Mouse (Mus musculus) embryonic facial prominence, embryonic 13.5 days (tissue): Measurements from ENCODE around the gene Kansl1. TPM values are rescaled to one million over a fixed set of nuclear protein-coding genes. Genes with fewer than 3 reads are reported as not detected.
A peak's percentile ranks its signal among the peaks of the same experiment; 100 is the strongest.

Experiments
- ATAC-seq: fragments of 200-750 bp; cut with Nextera tagmentation; 2 replicates; pipeline ENCODE4 v1.8.0; 2017; ENCODE audit warnings: low read depth; ENCODE audit not compliant: insufficient number of reproducible peaks, insufficient read depth, low FRiP score, low TSS enrichment
- H3K27ac ChIP-seq: fragments of 300-500 bp; sonication (generic); 2 replicates; pipeline ENCODE4 v1.5.1; 2015; ENCODE audit warnings: moderate library complexity, mild to moderate bottlenecking, inconsistent platforms
- H3K27me3 ChIP-seq: fragments of 300-500 bp; sonication (generic); 2 replicates; pipeline ENCODE4 v1.6.1; 2015; ENCODE audit warnings: mild to moderate bottlenecking, inconsistent platforms
- H3K36me3 ChIP-seq: fragments of 300-500 bp; sonication (generic); 2 replicates; pipeline ENCODE4 v1.6.1; 2015; ENCODE audit warnings: mild to moderate bottlenecking, inconsistent platforms
- H3K4me1 ChIP-seq: fragments of 300-500 bp; sonication (generic); 2 replicates; pipeline ENCODE4 v1.6.1; 2015; ENCODE audit warnings: inconsistent platforms
- H3K4me2 ChIP-seq: fragments of 300-500 bp; sonication (generic); 2 replicates; pipeline ENCODE4 v1.6.1; 2015; ENCODE audit warnings: moderate library complexity, mild to moderate bottlenecking, inconsistent platforms
- H3K4me3 ChIP-seq: fragments of 300-500 bp; sonication (generic); 2 replicates; pipeline ENCODE4 v1.5.1; 2015; ENCODE audit warnings: mild to moderate bottlenecking, inconsistent platforms
- H3K9ac ChIP-seq: fragments of 300-500 bp; sonication (generic); 2 replicates; pipeline ENCODE4 v1.6.1; 2015; ENCODE audit warnings: mild to moderate bottlenecking, inconsistent platforms
- H3K9me3 ChIP-seq: fragments of 300-500 bp; sonication (generic); 2 replicates; pipeline ENCODE4 v1.6.1; 2016; ENCODE audit warnings: inconsistent platforms
- WGBS: fragments of 180-500 bp; shearing (Covaris S2); methylation state at CpG from one replicate; pipeline ENCODE4 v1.1.7; 2015; ENCODE audit warnings: mixed read lengths; 5-methylcytosine and 5-hydroxymethylcytosine counted together
- polyA plus RNA-seq: library from polyadenylated mRNA; unstranded; fragments of >200 nt; fragmentation: Nextera tagmentation; extraction: Ambion mirVana; gene quantifications from 2 replicates; pipeline ENCODE4 v1.2.1, GENCODE M21; 2015

Kansl1 gene
- polyA plus RNA-seq, 1 experiment from 2014 or later: 29.9 TPM

DNA sequence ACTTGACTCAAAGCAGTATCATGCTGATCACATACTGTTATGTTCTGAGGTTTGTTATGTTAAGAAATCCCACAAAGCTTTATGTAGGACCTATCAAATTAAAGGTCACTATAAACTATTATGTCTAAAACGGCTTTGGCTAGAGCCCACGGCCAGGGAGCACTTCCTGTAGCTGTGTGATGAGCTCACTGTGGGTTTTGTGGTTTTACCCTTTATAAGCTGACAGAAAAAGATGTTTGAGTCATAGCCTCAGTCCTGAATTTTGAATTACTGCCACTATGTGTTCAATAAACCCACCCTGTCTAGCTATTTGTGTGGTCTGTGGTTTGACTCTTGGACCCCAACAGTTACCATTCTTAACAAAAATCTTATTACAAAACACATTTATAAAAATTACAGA lies 106.9 kb downstream of the Kansl1 start:
- no peaks in the 10 kb centered on the region for H3K4me1 ChIP-seq
- 49% methylated on average over 2 of the region's 2 CpGs for WGBS
- H3K36me3 ChIP-seq: peaks cover 23% of the 10 kb centered on the region
- no peak overlapping the region for H3K27ac ChIP-seq
- no peak overlapping the region for H3K4me3 ChIP-seq
- ATAC-seq: no peak
- H3K9me3 ChIP-seq: no peaks in the 10 kb centered on the region
- no peaks in the 10 kb centered on the region for H3K27me3 ChIP-seq
- no peak overlapping the region for H3K9ac ChIP-seq
- H3K4me2 ChIP-seq: no peak overlapping the region

DNA sequence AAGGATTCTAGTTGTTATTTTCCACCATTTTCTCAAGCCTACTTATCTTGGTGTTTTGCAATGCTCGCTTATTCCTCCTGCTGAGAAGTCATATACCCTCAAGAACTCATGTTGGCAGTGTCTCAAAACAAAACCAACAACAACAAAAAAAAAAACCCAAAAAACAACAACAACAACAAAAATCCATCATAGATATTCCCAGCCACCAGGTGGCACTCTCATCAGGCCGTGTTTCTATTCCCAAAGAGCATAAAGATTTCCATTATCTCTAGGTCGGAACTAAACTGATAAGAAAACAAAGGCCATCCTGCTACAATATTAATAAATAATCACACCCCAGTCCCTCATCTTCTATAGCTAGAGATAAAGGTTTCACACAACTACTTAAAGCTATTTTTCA lies 121.7 kb downstream of the Kansl1 start:
- no peaks in the 10 kb centered on the region for H3K27me3 ChIP-seq
- WGBS: 75% methylated on average over 3 of the region's 3 CpGs
- no peak overlapping the region for H3K4me2 ChIP-seq
- no peaks in the 10 kb centered on the region for H3K4me1 ChIP-seq
- no peak overlapping the region for H3K27ac ChIP-seq
- no peak overlapping the region for H3K9ac ChIP-seq
- no peak for ATAC-seq
- no peak overlapping the region for H3K4me3 ChIP-seq
- H3K9me3 ChIP-seq: no peaks in the 10 kb centered on the region
- peaks cover 78% of the 10 kb centered on the region for H3K36me3 ChIP-seq

DNA sequence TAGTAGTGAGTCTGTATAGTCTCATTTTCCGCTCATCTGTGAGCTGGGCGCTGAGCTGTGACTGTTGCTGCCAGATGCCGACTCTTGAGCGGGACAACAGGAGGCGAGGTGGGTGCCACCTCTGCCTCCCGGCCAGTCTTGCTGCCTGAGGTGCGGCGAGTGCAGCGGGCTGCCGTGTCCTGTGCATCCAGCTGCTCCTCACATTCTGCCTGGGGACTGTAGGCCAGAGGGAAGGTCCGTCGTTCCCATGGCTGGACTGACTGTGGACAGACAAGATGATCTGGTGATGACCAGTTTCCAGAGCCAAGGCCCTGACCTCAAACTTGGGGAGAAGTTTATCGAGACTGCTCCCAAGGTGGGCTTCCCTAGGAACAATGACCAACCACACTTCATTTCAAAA lies 133.7 kb downstream of the Kansl1 start:
- H3K36me3 ChIP-seq: peaks cover 84% of the 10 kb centered on the region
- H3K4me2 ChIP-seq: no peak overlapping the region
- ATAC-seq: 0 out of 2 replicates have a peak, but pooled peaks have one; percentile 49
- no peak overlapping the region for H3K27ac ChIP-seq
- no peaks in the 10 kb centered on the region for H3K4me1 ChIP-seq
- H3K9ac ChIP-seq: no peak overlapping the region
- 90% methylated on average over 13 of the region's 13 CpGs for WGBS
- H3K27me3 ChIP-seq: no peaks in the 10 kb centered on the region
- H3K4me3 ChIP-seq: no peak overlapping the region
- no peaks in the 10 kb centered on the region for H3K9me3 ChIP-seq

DNA sequence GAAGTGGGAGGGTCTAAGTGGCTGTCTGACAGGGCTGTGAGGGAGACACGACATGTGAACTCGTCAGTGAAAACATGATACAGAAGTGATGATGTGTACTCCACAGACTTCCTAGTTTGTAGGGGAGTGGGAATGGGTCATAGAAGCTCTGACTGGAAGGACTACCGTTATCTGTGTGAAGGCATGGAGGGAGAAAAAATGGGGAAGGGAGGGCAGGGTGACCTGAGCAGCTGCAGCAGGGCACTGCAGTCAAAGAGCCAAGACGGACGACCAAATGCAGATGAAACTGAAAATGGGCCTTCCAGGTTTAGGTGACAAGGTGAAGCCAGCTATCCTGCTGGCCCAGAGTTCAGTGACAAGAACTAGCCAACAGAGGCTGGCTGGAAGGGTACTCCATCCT lies 134.5 kb downstream of the Kansl1 start:
- Histone ChIP-seq H3K9ac (no peak overlapping the region), H3K4me2 (no peak overlapping the region), H3K27ac (no peak overlapping the region), H3K4me3 (no peak overlapping the region), H3K36me3 (peaks cover 77% of the 10 kb centered on the region), H3K4me1 (no peaks in the 10 kb centered on the region), H3K27me3 (no peaks in the 10 kb centered on the region), H3K9me3 (no peaks in the 10 kb centered on the region)
- 81% methylated on average over 5 of the region's 5 CpGs for WGBS
- no peak for ATAC-seq

DNA sequence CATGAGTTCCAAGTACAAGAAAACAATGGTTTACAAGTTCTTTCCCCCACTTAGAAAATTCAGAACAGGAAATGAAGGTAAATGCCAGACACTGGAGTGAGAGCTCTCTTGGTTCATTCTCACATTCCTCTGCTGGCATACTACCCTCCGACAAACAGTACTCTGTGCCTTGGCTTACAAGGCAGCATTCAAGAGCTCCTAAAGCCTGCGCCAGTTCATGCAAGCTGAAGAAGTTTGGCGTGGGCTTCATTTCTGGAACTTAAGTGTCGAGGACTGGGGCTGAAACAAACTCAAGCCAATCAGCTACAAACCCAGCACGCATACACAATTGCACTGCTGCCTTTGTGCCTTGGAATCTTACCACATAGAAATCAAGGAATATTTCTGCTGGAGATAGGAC lies 136.6 kb downstream of the Kansl1 start:
- Histone ChIP-seq H3K4me1 (no peaks in the 10 kb centered on the region), H3K27me3 (no peaks in the 10 kb centered on the region), H3K9me3 (no peaks in the 10 kb centered on the region), H3K9ac (no peak overlapping the region), H3K27ac (no peak overlapping the region), H3K4me2 (no peak overlapping the region), H3K4me3 (no peak overlapping the region), H3K36me3 (peaks cover 57% of the 10 kb centered on the region)
- no peak for ATAC-seq
- WGBS: 92% methylated on average over 5 of the region's 5 CpGs

DNA sequence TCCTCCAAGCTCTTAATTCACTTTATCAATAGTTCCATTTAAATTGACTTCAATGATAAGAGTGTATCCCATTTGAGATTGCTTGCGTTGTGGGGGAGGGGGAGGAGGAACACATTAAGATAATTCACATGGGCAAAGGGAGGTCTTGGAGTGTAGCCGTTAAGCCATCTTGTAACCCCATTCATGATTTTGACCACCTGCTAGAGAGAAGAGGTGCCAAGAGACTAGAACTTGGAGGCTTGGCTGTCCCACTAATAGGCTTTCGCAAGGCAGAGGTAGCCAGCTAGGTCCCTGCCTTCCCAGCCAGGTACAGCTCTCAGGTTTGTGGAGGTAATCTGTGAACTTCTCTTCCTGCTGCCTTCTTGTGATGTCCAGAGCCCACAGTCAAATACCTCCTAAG lies 137.5 kb downstream of the Kansl1 start:
- ATAC-seq: no peak
- H3K27ac ChIP-seq: no peak overlapping the region
- H3K9me3 ChIP-seq: no peaks in the 10 kb centered on the region
- H3K4me1 ChIP-seq: no peaks in the 10 kb centered on the region
- peaks cover 51% of the 10 kb centered on the region for H3K36me3 ChIP-seq
- WGBS: 83% methylated on average over 3 of the region's 3 CpGs
- no peak overlapping the region for H3K4me2 ChIP-seq
- H3K4me3 ChIP-seq: no peak overlapping the region
- H3K9ac ChIP-seq: no peak overlapping the region
- H3K27me3 ChIP-seq: no peaks in the 10 kb centered on the region

DNA sequence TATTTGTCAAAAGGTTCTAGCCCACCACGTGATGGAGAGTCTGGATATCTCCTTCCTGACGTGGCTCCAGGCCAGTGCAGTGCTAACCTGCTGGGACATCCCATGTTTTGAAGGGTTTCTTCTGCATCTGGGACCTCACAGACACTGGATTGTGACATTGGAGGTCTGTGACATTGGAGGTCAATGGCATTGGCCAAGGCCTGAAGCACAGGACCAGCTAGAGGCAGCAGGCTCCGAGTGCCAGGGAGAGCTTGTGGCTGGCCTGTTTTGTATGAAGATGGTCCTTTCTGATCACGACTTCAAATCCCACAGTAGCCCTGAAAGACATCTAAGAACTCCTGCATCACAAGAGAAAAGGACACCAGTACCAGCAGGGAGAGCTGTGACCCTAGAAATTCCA lies 138.5 kb downstream of the Kansl1 start:
- no peaks in the 10 kb centered on the region for H3K27me3 ChIP-seq
- H3K4me3 ChIP-seq: no peak overlapping the region
- WGBS: 88% methylated on average over 4 of the region's 4 CpGs
- ATAC-seq: no peak
- H3K4me1 ChIP-seq: no peaks in the 10 kb centered on the region
- H3K9ac ChIP-seq: no peak overlapping the region
- H3K36me3 ChIP-seq: peaks cover 40% of the 10 kb centered on the region
- H3K9me3 ChIP-seq: no peaks in the 10 kb centered on the region
- H3K4me2 ChIP-seq: no peak overlapping the region
- no peak overlapping the region for H3K27ac ChIP-seq

DNA sequence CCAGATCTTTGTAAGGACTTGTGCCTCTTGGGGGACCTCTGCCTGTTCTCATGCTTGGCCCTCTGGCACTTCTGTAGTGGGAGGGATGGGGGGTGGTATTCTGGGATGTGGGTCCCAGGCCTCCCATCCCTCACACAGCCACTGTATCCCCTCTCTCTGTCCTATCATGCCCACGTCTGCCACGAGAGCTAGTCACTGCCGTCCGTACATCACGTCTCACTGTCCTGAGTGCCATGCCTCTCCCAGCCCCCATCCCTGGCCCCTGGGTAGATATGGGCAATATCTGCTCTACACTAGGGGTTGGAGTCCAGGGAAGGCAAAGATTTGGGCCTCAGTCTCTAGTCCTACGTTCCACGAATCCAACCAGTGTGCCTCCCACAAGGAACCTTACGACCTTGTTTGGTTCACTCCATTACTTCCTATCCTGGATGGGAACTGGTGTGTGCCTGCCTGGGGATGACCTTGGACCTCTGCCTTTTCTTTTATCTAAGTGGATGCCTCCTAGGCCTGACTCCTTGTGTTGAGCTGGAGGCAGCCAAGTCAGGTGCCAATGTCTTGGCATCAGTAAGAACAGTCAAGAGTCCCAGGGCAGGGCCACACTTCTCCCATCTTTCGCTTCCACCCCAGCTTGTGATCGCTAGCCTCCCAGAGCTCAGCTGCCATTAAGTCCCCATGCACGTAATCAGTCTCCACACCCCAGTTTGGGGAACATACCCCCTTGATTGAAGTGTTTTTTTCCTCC lies 139.3 kb downstream of the Kansl1 start:
- Histone ChIP-seq H3K4me1 (no peaks in the 10 kb centered on the region), H3K9ac (no peak overlapping the region), H3K4me2 (no peak overlapping the region), H3K36me3 (peaks cover 32% of the 10 kb centered on the region), H3K9me3 (no peaks in the 10 kb centered on the region), H3K4me3 (no peak overlapping the region), H3K27ac (no peak overlapping the region), H3K27me3 (no peaks in the 10 kb centered on the region)
- ATAC-seq: no peak
- 84% methylated on average over 11 of the region's 11 CpGs for WGBS

DNA sequence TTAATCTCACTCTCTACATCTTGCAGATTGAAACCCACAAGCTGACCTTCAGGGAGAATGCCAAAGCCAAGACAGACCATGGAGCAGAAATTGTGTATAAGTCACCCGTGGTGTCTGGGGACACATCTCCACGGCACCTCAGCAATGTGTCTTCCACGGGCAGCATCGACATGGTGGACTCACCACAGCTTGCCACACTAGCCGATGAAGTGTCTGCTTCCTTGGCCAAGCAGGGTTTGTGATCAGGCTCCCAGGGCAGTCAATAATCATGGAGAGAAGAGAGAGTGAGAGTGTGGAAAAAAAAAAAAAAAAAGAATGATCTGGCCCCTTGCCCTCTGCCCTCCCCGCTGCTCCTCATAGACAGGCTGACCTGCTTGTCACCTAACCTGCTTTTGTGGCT lies 140.7 kb downstream of the Kansl1 start:
- no peak for ATAC-seq
- Histone ChIP-seq H3K4me1 (no peaks in the 10 kb centered on the region), H3K27ac (no peak overlapping the region), H3K27me3 (no peaks in the 10 kb centered on the region), H3K4me2 (no peak overlapping the region), H3K9ac (no peak overlapping the region), H3K9me3 (no peaks in the 10 kb centered on the region), H3K4me3 (no peak overlapping the region), H3K36me3 (peaks cover 22% of the 10 kb centered on the region)
- 89% methylated on average over 6 of the region's 6 CpGs for WGBS

DNA sequence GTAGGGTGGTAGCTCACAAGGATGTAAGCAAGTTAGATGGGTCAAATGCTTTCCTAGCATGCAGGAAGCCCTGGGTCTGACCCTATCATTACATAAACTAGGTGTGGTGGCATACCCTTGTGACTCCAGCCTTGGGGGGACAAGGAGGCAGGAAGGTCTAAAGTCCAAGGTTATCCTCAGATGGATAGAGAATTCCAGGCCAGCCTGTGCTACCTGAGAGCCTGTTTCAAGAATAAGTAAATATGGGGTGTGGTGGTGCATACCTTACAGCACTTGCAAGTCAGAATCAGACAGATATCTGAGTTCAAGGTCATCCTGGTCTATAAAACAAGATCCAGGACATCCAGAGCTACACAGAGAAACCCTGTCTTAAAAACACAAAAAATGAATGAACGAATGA lies 141.2 kb downstream of the Kansl1 start:
- Histone ChIP-seq H3K4me2 (no peak overlapping the region), H3K9ac (no peak overlapping the region), H3K4me1 (no peaks in the 10 kb centered on the region), H3K36me3 (peaks cover 17% of the 10 kb centered on the region), H3K27me3 (no peaks in the 10 kb centered on the region), H3K27ac (no peak overlapping the region), H3K9me3 (no peaks in the 10 kb centered on the region), H3K4me3 (no peak overlapping the region)
- WGBS: 98% methylated on average over 1 of the region's 1 CpGs
- no peak for ATAC-seq

DNA sequence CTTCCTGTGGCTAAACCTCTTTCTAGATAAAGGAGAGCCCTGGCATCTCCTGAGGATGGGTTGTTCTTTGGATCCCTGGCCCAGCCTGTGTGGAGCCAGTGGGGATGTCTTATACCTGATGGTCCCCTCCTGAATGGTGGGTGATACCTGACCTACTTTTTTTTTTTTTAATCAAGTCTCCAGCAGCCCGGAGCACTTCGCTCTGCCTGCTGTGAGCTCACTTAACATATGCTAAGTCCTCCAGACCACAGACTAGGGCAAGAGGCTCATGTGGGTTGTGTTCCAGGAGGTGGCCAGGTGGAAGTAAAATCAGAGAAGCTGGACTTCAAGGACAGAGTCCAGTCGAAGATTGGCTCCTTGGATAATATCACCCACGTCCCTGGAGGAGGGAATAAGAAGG lies 146.5 kb downstream of the Kansl1 start:
- no peaks in the 10 kb centered on the region for H3K9me3 ChIP-seq
- no peak overlapping the region for H3K9ac ChIP-seq
- peaks cover 17% of the 10 kb centered on the region for H3K4me1 ChIP-seq
- no peak for ATAC-seq
- WGBS: 33% methylated on average over 4 of the region's 4 CpGs
- H3K27ac ChIP-seq: no peak overlapping the region
- H3K4me3 ChIP-seq: no peak overlapping the region
- no peaks in the 10 kb centered on the region for H3K36me3 ChIP-seq
- no peak overlapping the region for H3K4me2 ChIP-seq
- H3K27me3 ChIP-seq: no peaks in the 10 kb centered on the region; the same call in 1 of the 2 replicates

DNA sequence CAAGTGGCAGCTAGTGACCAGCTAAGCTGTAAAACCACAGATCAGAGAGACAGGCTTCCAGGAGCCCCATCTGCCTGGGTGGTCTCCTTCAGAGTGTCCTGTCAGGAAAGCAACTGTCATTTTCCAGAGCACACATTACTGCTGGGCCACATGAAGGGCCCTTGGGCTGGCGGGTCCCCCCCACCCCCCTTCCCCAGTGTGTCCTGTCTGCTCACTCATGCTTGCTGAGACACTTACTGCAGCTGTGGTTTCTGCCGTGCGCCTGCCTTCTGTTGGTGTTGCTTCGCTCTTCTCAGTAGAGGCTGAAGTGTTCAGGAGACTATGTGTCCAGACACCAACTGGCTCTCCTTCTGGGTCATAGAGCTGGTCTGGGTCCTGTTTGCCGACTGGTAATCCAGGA lies 148.2 kb downstream of the Kansl1 start:
- H3K9ac ChIP-seq: no peak overlapping the region
- ATAC-seq: no peak
- no peak overlapping the region for H3K27ac ChIP-seq
- no peak overlapping the region for H3K4me3 ChIP-seq
- no peak overlapping the region for H3K4me2 ChIP-seq
- no peaks in the 10 kb centered on the region for H3K9me3 ChIP-seq
- peaks cover 17% of the 10 kb centered on the region for H3K4me1 ChIP-seq
- H3K27me3 ChIP-seq: no peaks in the 10 kb centered on the region; the same call in 1 of the 2 replicates
- WGBS: 52% methylated on average over 5 of the region's 5 CpGs
- H3K36me3 ChIP-seq: no peaks in the 10 kb centered on the region
